Mouse (Mus musculus) cerebellum, adult (tissue): ENCODE measurements around the gene Snapc1.

Experiments used
- ATAC-seq: cut with Nextera tagmentation; 2 replicates; pipeline ENCODE4 v1.9.2; 2017; ENCODE audit warnings: mild to moderate bottlenecking, moderate library complexity, mixed read lengths; ENCODE audit not compliant: insufficient number of reproducible peaks, low FRiP score, low TSS enrichment

Gene Snapc1

GRCm38 (mm10) chr12:73964291-73965281, at the start of gene Snapc1:
TSS of gene Snapc1 (plus strand) at chr12:73964481.
- peak; percentile 99 for ATAC-seq

- ATAC-seq: no peak
These were observed 45.8 kb upstream of the Snapc1 start for GRCm38 (mm10) chr12:73918479-73918878.

- ATAC-seq: no peak
These were observed 34.0 kb upstream of the Snapc1 start for GRCm38 (mm10) chr12:73930266-73930665.

- no peak for ATAC-seq
These were observed 33.0 kb upstream of the Snapc1 start for GRCm38 (mm10) chr12:73931274-73931673.

GRCm38 (mm10) chr12:73934528-73934927, 29.8 kb upstream of the Snapc1 start:
- no peak for ATAC-seq

GRCm38 (mm10) chr12:73937353-73937752, 26.9 kb upstream of the Snapc1 start, which contains the start of gene Gm49321:
TSS of gene Gm49321 (plus strand) at chr12:73937653.
- ATAC-seq: no peak

- ATAC-seq: no peak
These were observed 24.7 kb upstream of the Snapc1 start for GRCm38 (mm10) chr12:73939542-73939941.

GRCm38 (mm10) chr12:73948415-73948814, 15.9 kb upstream of the Snapc1 start:
- no peak for ATAC-seq

GRCm38 (mm10) chr12:73949318-73950058, 14.8 kb upstream of the Snapc1 start:
- ATAC-seq: peak; percentile 91

- no peak for ATAC-seq
These were observed 11.4 kb upstream of the Snapc1 start for GRCm38 (mm10) chr12:73952879-73953278.

GRCm38 (mm10) chr12:73953420-73954186, 10.7 kb upstream of the Snapc1 start:
- ATAC-seq: no peak

GRCm38 (mm10) chr12:73954785-73955184, 9.5 kb upstream of the Snapc1 start:
- ATAC-seq: peak; percentile 45; the same call in 1 of the 2 replicates

GRCm38 (mm10) chr12:73957676-73958075, 6.6 kb upstream of the Snapc1 start:
- no peak for ATAC-seq

- no peak for ATAC-seq
These were observed 5.5 kb upstream of the Snapc1 start for GRCm38 (mm10) chr12:73958830-73959229.

GRCm38 (mm10) chr12:73969142-73969541, 4.9 kb downstream of the Snapc1 start:
- no peak for ATAC-seq

GRCm38 (mm10) chr12:73974584-73974983, 10.3 kb downstream of the Snapc1 start:
- no peak for ATAC-seq

GRCm38 (mm10) chr12:73978144-73978543, 13.9 kb downstream of the Snapc1 start:
- ATAC-seq: no peak

- no peak for ATAC-seq
These were observed 15.4 kb downstream of the Snapc1 start for GRCm38 (mm10) chr12:73979667-73980066.

GRCm38 (mm10) chr12:73982533-73982932, 18.3 kb downstream of the Snapc1 start:
- peak; percentile 75 for ATAC-seq

GRCm38 (mm10) chr12:73986299-73986698, 22.0 kb downstream of the Snapc1 start:
- ATAC-seq: no peak
